Mouse (Mus musculus) skeletal muscle tissue, adult 2 months (tissue): ENCODE results near the gene Palb2.

Experiments
- DNase-seq: peaks from one replicate; pipeline ENCODE4 v3.0.0-alpha.2; 2012; ENCODE audit warnings: low read depth, low spot score

The Palb2 gene

GRCm38 (mm10) chr7:122132497-122133337, at the start of gene Palb2, which contains the start of gene Dctn5:
Palb2 (minus strand) TSS chr7:122132985.
Dctn5 (plus strand) TSS chr7:122133041.
- DNase-seq = peak; percentile 96

DNA sequence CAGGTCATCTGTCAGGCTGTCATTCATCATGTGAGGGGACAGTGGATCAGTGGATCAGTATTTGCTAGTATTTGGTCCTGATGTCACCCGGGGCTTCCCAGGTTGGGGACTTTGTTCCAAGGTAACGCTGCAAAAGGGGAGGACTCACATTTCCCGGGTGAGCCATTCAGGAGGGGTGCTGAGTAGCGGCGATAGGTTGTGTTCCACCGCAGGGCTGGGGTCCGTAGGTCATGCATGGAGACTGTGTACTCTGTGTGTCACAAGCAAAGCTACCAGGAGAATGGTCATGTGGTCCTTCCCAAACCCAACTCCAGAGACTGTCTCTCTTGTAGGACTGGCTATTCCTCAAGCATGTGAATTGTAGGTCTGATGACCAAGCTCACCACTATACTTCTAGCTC, 47.9 kb upstream of the Palb2 start:
- no peak for DNase-seq

DNA sequence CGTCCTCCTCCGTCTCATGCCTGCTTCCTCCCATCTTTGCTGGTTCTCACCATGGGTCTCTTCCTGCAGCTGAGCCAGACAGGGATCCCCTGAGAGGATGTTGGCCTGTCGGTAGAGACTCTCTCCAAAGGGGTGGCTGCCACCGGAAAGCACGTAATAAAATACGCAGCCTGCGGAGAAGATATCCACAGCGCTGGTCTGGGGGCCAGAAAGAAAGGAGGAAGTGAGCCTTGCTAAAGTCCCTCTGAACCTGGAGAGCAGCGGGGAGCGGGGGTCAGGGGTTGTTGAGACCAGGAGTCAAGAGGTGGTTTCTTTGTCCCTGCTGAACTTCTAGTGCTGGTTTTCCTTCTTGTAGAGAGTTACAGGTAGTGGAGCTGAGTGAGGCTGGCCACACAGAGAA, 38.8 kb upstream of the Palb2 start:
- DNase-seq = no peak

- no peak for DNase-seq
These were observed 37.9 kb upstream of the Palb2 start for GRCm38 (mm10) chr7:122170705-122171104.

- DNase-seq = no peak
These were observed 34.4 kb upstream of the Palb2 start for GRCm38 (mm10) chr7:122167203-122167602.

GRCm38 (mm10) chr7:122163766-122164165, 31.0 kb upstream of the Palb2 start:
- no peak for DNase-seq

DNA sequence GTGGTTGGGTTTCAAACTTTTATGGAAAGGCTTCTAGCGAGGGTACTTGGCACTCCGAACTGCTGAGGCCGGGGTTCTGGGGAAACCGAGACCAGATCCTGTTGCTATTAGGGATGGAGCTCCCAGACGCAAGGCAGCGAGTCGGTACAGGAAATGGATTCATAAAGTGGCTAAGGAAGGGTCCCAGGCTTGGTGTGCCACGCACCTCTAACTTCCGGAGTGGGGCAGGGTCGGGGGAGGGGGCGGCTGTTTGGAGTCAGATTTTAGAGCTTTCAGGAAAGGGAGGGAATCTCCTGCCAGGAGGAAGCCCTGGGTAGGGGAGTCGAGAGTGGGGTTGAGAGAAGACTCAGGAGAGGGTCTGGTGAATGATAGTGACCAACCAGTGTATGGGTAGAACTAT, 27.3 kb upstream of the Palb2 start:
- DNase-seq = no peak

DNA sequence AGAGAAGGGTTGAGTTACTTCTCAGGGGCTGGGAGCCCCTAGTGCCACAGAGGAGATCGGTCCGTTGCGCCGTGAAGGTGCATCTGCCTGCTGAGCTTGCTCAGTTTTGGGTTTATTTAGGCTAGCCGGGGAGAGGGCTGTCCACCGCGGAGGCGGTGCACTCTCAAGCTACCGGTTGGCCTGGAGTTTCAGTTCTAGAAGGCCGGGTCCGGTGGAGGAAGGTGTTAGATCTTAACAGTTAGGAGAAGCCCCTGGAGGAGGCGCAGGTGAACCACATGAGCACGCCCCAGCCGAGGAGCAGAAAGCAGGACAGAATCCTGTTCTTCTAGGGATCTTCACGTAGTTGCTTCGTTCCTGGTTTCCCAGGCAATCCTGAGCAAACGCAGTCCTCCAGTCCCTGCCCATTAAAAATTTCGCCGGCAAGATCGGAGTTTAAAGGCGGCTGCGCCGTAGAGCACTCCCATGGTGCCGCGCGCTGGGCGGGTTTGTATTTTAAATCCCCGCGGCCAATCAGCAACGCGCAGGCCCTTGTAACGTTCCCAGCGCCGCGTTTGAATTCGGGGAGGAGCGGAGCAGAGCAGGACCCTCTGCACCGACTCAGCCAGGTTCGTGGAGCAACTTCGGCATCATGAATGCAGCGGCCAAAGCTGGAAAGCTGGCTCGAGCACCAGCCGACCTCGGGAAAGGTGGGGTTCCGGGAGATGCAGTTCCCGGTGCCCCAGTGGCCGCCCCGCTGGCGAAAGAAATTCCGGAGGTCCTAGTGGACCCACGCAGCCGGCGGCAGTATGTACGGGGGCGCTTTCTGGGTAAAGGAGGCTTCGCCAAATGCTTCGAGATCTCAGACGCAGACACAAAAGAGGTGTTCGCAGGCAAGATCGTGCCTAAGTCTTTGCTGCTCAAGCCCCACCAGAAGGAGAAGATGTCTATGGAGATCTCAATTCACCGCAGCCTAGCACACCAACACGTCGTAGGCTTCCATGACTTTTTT, 26.4 kb upstream of the Palb2 start, which contains the start of gene Plk1:
TSS of gene Plk1 (plus strand) at position 525 of the 988 bp plus-strand sequence.
- peak; percentile 33 for DNase-seq

- DNase-seq = no peak
These were observed 25.7 kb upstream of the Palb2 start for GRCm38 (mm10) chr7:122158488-122158887.

DNA sequence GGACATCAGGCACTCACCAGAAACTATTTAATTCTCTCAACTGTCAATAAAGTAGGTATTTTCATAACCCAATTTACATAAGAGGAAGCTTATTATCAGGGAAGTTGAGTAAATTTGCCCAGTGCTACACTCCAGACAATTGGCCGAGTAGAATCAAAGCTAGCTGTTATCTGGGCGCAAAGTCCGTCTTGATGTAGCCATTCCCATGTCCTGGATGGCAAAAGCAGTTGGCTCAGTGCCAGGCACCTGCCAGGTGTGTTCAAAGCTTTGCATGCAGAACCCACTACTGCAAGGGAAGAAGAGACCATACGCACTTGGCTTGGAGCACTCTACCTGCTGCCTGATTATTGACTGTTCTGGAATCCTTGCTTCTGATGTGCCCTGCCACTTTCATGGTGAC, 19.7 kb upstream of the Palb2 start:
- DNase-seq = no peak

DNA sequence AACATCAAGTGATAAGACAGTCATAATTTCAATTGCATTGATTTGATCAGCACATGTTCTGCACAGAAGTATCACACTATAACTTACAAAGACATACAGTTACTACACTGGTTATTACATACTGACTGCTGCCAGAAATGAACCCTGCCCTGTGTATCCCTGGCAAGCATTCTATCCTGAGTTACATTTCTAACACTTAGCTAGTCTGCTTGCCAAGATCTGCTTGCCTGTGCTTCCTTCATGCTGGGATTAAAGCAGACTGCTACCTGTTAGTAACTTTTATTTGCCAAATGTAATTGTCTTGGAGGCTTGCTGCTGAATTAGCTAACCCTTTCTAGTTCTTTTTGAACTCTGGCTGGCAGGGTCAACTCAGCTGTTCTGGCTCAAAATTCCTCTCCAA, 8.2 kb upstream of the Palb2 start:
- no peak for DNase-seq

DNA sequence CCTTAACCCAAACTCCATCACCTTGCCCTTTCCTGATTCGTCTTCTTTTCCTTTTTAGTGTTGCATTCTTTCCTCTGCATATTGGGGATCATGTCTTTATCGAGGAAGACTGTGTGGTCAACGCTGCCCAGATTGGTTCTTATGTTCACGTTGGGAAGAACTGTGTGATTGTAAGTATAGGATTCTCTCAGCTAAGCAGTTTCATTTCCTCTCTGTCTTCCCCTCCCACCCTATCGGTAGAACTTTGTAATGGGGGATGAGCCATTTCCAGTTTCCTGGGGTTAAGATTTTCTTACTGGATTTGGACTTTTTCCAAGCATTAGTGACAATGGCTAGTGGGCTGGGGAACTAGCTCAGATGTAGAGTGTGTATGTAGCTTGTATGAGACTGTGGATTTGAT, 5.4 kb upstream of the Palb2 start:
- DNase-seq = peak; percentile 18

DNA sequence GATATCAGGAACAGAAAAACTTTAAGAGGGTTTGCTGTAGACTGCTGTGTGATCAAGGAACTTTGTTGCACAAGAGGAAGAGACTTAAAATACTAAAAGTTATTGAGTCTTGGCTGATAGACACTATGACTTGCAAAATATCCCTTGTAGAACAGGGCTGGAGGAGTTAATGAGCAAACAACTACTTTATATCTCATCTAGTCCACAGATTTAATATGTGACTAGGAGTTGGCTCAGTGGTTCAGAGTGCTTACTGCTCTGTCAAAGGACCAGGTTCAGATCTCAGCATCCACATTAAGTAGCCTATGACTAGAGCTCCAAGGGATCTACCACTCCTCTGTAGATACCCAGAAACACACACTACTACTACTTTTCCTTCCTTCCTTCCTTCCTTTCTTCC, 4.3 kb upstream of the Palb2 start:
- DNase-seq = no peak

- no peak for DNase-seq
These were observed 2.3 kb upstream of the Palb2 start for GRCm38 (mm10) chr7:122135070-122135469.

- no peak for DNase-seq
These were observed 497 bp upstream of the Palb2 start for GRCm38 (mm10) chr7:122133338-122133625.

DNA sequence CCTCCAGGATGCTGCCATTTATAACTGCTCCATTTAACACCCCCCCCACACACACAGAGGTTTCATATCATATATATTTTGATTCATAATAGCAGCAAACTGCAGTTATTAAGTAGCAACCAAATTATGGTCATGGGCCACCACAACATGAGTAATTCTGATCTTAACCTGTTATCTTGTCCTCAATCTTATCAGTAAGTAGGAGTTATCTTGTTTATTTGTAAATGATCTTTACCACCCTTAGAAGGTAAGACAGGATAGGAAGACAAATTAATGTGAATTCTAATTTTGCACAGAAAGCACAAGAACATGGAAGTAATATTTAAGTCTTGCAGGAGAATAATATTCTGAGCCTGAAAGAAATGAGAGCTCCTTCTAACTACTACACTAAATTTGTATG, 951 bp downstream of the Palb2 start:
- no peak for DNase-seq

DNA sequence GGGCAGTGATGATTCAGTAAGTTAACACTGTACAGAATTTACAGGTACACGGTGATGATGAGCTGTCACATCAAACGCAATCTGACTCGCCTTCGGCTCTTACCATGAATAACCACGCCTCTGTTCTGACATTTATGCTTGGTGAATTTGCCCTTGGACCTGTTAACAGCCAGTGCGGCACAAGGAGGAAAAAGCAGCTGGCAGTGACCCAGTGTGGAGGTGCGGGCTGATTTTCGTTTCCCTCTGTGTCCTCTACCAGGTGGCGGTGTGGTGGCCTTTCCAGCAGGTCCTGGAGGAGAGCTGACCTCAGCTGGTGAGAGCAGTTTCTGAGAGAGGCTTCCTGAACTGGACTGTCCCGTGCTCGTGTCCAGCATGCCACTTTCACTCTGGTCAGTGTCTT, 5.8 kb downstream of the Palb2 start:
- DNase-seq = no peak

- DNase-seq = no peak
These were observed 7.1 kb downstream of the Palb2 start for GRCm38 (mm10) chr7:122125636-122126035.

DNA sequence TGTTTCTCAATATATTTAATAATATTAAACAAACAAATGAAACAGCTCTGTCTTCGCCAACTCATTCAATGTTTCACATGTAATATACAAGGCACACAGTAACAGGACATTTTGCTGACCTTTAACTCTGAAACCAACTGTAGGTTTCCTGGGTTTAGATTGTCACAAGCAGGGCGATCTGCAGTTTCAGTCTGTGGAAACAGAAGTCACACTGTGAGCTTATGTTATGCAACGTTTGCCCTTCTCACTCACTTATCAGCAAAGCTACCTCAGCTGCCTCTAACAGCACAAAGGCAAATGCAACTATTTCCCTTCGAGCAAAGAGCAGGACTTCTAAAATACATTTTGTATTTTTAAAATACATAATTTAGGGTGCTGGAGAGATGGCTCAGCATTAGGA, 9.3 kb downstream of the Palb2 start:
- DNase-seq = no peak

DNA sequence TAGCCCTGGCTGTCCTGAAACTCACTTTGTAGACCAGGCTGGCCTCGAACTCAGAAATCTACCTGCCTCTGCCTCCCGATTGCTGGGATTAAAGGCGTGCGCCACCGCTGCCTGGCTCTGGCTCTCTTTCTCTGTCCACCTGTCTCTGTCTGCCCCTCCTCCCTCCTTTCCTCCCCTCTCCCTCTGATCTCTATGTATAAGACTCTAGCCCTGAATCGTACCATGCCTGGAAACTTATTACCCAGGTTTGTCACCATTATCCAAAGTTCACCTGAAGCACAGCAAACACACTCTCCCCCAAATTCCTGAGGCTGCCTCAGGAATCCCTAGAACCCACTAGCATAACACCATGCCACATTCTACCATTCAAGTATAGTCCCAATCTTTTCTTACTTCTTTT, 24.6 kb downstream of the Palb2 start:
- DNase-seq = no peak

GRCm38 (mm10) chr7:122101747-122102244, 31.0 kb downstream of the Palb2 start, which contains the start of gene Ndufab1:
Ndufab1 (minus strand) TSS chr7:122101886.
- DNase-seq = peak; percentile 87

DNA sequence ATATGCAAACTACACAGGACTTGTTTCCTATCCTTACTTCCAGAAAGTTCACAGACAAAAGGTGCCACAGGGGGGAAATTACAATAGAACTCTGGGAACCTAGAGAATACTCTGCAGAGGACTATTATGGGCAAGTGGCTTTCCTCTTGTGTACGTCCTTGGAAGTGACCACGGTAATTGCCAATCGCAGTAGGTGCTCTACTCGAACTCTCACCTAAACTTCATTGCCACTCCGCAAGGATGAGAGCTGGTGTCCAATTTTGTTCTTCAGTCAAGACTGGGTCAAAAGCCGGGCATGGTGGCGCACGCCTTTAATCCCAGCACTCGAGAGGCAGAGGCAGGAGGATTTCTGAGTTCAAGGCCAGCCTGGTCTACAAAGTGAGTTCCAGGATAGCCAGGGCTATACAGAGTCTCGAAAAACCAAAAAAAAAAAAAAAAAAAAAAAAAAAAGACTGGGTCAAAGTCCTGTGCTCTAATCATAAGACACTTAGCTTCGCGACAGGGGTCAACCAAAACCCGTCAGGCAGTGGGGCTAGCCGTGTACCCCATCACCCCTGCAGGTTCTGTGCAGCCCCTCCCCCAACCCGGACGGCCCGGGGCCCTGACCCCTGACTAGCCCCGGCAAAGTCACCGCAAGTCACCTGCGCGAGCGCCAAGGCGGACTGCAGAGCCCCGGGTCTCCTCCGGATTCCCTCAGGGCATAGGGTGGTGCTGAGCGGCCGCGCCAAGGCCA, 31.6 kb downstream of the Palb2 start:
- DNase-seq = peak; percentile 19
